Mouse (Mus musculus) heart, postnatal 0 days (tissue): ENCODE measurements at regions not wholly inside any gene's neighbourhood (a gene's known extent, or its start where the extent isn't known, plus 50 kb on each side); places are given as distances from the start of the nearest gene placed in this dataset.

Experiments used
- ATAC-seq: fragments of 200-750 bp; cut with Nextera tagmentation; 2 replicates; pipeline ENCODE4 v1.8.0; 2017; ENCODE audit warnings: low read depth, moderate number of reproducible peaks, moderate library complexity; ENCODE audit not compliant: insufficient read depth
- DNase-seq: peaks from one replicate; pipeline ENCODE4 v3.0.0-alpha.2; 2016; ENCODE audit warnings: low spot score
- H3K27ac ChIP-seq: fragments of 300-500 bp; sonication (generic); 2 replicates; pipeline ENCODE4 v1.5.1; 2014; ENCODE audit warnings: low read depth, mild to moderate bottlenecking
- H3K27me3 ChIP-seq: fragments of 300-500 bp; sonication (generic); 2 replicates; pipeline ENCODE4 v1.6.1; 2014; ENCODE audit warnings: low read length, mixed read lengths; ENCODE audit not compliant: control insufficient read depth, insufficient read depth
- H3K36me3 ChIP-seq: fragments of 300-500 bp; sonication (generic); replicated peaks from 2 replicates; pipeline ENCODE4 v1.6.1; 2014; ENCODE audit warnings: low read length, mixed read lengths; ENCODE audit not compliant: control insufficient read depth, insufficient read depth
- H3K4me1 ChIP-seq: fragments of 300-500 bp; sonication (generic); 2 replicates; pipeline ENCODE4 v1.6.1; 2014; ENCODE audit warnings: antibody characterized with exemption; ENCODE audit not compliant: control insufficient read depth, insufficient read depth
- H3K4me2 ChIP-seq: fragments of 300-500 bp; sonication (generic); 2 replicates; pipeline ENCODE4 v1.6.1; 2014; ENCODE audit warnings: low read depth, mild to moderate bottlenecking, low read length, moderate library complexity
- H3K4me3 ChIP-seq: fragments of 300-500 bp; sonication (generic); 2 replicates; pipeline ENCODE4 v1.5.1; 2014; ENCODE audit warnings: low read depth, low read length
- H3K9ac ChIP-seq: fragments of 300-500 bp; sonication (generic); replicated peaks from 2 replicates; pipeline ENCODE4 v1.6.1; 2014; ENCODE audit warnings: low read depth, low read length, mixed read lengths
- H3K9me3 ChIP-seq: fragments of 300-500 bp; sonication (generic); replicated peaks from 2 replicates; pipeline ENCODE4 v1.6.1; 2016; ENCODE audit warnings: low read length; ENCODE audit not compliant: control insufficient read depth
- CTCF ChIP-seq: IDR thresholded peaks from 2 replicates; pipeline ENCODE4 v1.5.1; 2016; ENCODE audit warnings: antibody characterized with exemption, control low read depth, low read depth
- EP300 ChIP-seq: IDR thresholded peaks from 2 replicates; pipeline ENCODE4 v1.6.1; 2016; ENCODE audit warnings: antibody characterized with exemption, low read depth
- WGBS: fragments of 180-500 bp; shearing (Covaris S2); extraction: QIAGEN DNeasy Blood & Tissue Kit; methylation state at CpG from one replicate; pipeline ENCODE4 v1.1.7; 2014; 5-methylcytosine and 5-hydroxymethylcytosine counted together

- ATAC-seq (no peak), DNase-seq (no peak)
- no peaks in the 10 kb centered on the region for H3K36me3 ChIP-seq
- no peak overlapping the region for H3K9ac ChIP-seq
- 65% methylated on average over 10 of the region's 10 CpGs for WGBS
- no peak for TF ChIP-seq CTCF
- TF ChIP-seq EP300, result no peak
- no peak overlapping the region for H3K27ac ChIP-seq
- no peaks in the 10 kb centered on the region for H3K9me3 ChIP-seq
- H3K4me3 ChIP-seq, result no peak overlapping the region
- no peak overlapping the region for H3K4me2 ChIP-seq
- no peaks in the 10 kb centered on the region for H3K4me1 ChIP-seq
- H3K27me3 ChIP-seq, result no peaks in the 10 kb centered on the region
These were observed 206.0 kb downstream of the Sptssa start for GRCm38 (mm10) chr12:54450369-54450768.

GRCm38 (mm10) chr12:54448221-54448620, 208.2 kb downstream of the Sptssa start:
- H3K27me3 ChIP-seq, result no peaks in the 10 kb centered on the region
- WGBS, result 53% methylated on average over 2 of the region's 2 CpGs
- no peak for DNase-seq
- ATAC-seq, result no peak
- peaks cover 2% of the 10 kb centered on the region; the same call in 1 of the 2 replicates for H3K4me1 ChIP-seq
- H3K4me2 ChIP-seq, result no peak overlapping the region
- H3K9ac ChIP-seq, result no peak overlapping the region
- H3K27ac ChIP-seq, result no peak overlapping the region
- no peak overlapping the region for H3K4me3 ChIP-seq
- no peak for TF ChIP-seq CTCF
- no peak for TF ChIP-seq EP300
- H3K9me3 ChIP-seq, result no peaks in the 10 kb centered on the region
- H3K36me3 ChIP-seq, result no peaks in the 10 kb centered on the region

GRCm38 (mm10) chr12:54447354-54447753, 209.0 kb downstream of the Sptssa start:
- TF ChIP-seq EP300 (no peak), CTCF (no peak)
- peaks cover 4% of the 10 kb centered on the region; the same call in 1 of the 2 replicates for H3K4me1 ChIP-seq
- H3K27ac ChIP-seq, result no peak overlapping the region
- H3K9ac ChIP-seq, result no peak overlapping the region
- H3K36me3 ChIP-seq, result no peaks in the 10 kb centered on the region
- no peak overlapping the region for H3K4me3 ChIP-seq
- no peak for DNase-seq
- whole genome bisulfite sequencing, result 81% methylated on average over 3 of the region's 3 CpGs
- H3K4me2 ChIP-seq, result no peak overlapping the region
- no peaks in the 10 kb centered on the region for H3K27me3 ChIP-seq
- ATAC-seq, result no peak
- H3K9me3 ChIP-seq, result no peaks in the 10 kb centered on the region

GRCm38 (mm10) chr12:54446356-54446755, 210.0 kb downstream of the Sptssa start:
- WGBS, result 76% methylated on average over 7 of the region's 7 CpGs
- no peak overlapping the region for H3K9ac ChIP-seq
- no peak for TF ChIP-seq CTCF
- no peak for TF ChIP-seq EP300
- H3K27me3 ChIP-seq, result no peaks in the 10 kb centered on the region
- no peak for DNase-seq
- H3K36me3 ChIP-seq, result no peaks in the 10 kb centered on the region
- H3K4me2 ChIP-seq, result no peak overlapping the region
- H3K27ac ChIP-seq, result no peak overlapping the region
- H3K9me3 ChIP-seq, result no peaks in the 10 kb centered on the region
- ATAC-seq, result no peak
- no peak overlapping the region for H3K4me3 ChIP-seq
- peaks cover 4% of the 10 kb centered on the region; the same call in 1 of the 2 replicates for H3K4me1 ChIP-seq

- ATAC-seq (no peak), DNase-seq (no peak)
- Histone ChIP-seq H3K27ac (no peak overlapping the region), H3K4me2 (no peak overlapping the region), H3K4me1 (peaks cover 4% of the 10 kb centered on the region; the same call in 1 of the 2 replicates), H3K9ac (no peak overlapping the region), H3K9me3 (no peaks in the 10 kb centered on the region), H3K27me3 (no peaks in the 10 kb centered on the region), H3K36me3 (no peaks in the 10 kb centered on the region), H3K4me3 (no peak overlapping the region)
- WGBS, result 77% methylated on average over 4 of the region's 4 CpGs
- TF ChIP-seq EP300 (no peak), CTCF (no peak)
These were observed 212.0 kb downstream of the Sptssa start for GRCm38 (mm10) chr12:54444416-54444815.

- WGBS, result 43% methylated on average over 2 of the region's 2 CpGs
These were observed 213.1 kb downstream of the Sptssa start for GRCm38 (mm10) chr12:54443285-54443684.

More at GRCm38 (mm10) chr12:54443285-54443684, 213.1 kb downstream of the Sptssa start:
- Histone ChIP-seq H3K36me3 (no peaks in the 10 kb centered on the region), H3K9ac (no peak overlapping the region), H3K4me2 (no peak overlapping the region), H3K27ac (no peak overlapping the region), H3K4me3 (no peak overlapping the region), H3K27me3 (no peaks in the 10 kb centered on the region), H3K9me3 (no peaks in the 10 kb centered on the region), H3K4me1 (peaks cover 4% of the 10 kb centered on the region; the same call in 1 of the 2 replicates)
- TF ChIP-seq CTCF, result no peak
- no peak for TF ChIP-seq EP300
- no peak for DNase-seq
- ATAC-seq, result peak; percentile 62
